Mouse (Mus musculus) megakaryocyte-erythroid progenitor cell, adult 5-6 weeks (primary cell): Measurements from ENCODE around the gene 2700049A03Rik. TPM values are rescaled to one million over a fixed set of nuclear protein-coding genes. Genes with fewer than 3 reads are reported as not detected.
A peak's percentile ranks its signal among the peaks of the same experiment; 100 is the strongest.

ENCODE experiments used
- ATAC-seq: replicated peaks from 2 replicates; pipeline ENCODE4 v1.8.0; 2016; ENCODE audit warnings: mild to moderate bottlenecking, inconsistent platforms; ENCODE audit not compliant: severe bottlenecking, poor library complexity, low FRiP score, low TSS enrichment
- total RNA-seq, 2 experiments: library from RNA; stranded (forward) in 1 of 2; stranded (reverse) in 1 of 2; fragments of 200-1000, 215-1000 nt in 1 of 2; fragments of >200 nt in 1 of 2; fragmentation: Nextera tagmentation in 1 of 2; gene quantifications; 2 replicates each; pipeline ENCODE4 v1.2.3; 2014 to 2017

The 2700049A03Rik gene
- total RNA-seq, 2 experiments from 2014 or later, result 12.2 to 23.2 TPM

DNA sequence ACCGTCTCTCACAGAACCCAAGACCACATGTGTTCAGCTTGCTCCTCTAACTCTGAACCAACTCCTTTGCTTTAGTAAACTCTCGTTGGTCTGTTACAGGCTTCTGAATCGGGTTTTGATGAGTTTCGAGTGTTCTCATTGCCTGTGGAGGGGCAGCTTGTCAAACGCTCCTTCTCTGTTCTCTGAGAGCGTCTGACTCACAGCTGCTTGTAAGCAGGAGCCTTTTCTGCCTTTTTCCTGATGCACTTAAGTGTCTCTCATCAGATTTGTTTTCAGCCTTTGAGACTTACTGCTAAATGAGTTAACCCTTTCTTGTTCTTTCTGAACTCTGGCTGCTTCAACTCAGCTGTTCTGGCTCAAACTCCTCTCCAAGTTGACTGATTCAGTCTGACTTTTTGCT is 21.3 kb downstream of the 2700049A03Rik start:
- ATAC-seq, result no peak

DNA sequence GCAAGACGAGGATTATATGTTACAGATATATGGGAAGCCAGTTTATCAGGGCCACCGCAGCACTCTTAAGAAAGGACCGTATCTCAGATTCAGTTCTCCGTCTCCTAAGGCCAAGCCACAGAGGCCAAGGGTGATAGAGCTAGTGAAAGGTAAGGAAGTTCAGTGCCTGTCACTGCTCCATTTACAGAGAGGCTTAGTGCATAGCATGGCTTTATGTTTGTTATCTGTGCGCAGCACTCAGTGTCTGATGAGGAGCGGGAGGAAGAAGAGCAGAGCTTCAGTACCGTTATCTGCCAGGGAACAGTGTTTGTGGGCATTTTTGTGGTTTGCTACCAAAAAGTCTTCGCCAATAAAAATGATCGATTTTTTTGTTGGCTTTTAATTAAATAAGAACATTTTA is 27.8 kb downstream of the 2700049A03Rik start:
- peak; percentile 100 for ATAC-seq

DNA sequence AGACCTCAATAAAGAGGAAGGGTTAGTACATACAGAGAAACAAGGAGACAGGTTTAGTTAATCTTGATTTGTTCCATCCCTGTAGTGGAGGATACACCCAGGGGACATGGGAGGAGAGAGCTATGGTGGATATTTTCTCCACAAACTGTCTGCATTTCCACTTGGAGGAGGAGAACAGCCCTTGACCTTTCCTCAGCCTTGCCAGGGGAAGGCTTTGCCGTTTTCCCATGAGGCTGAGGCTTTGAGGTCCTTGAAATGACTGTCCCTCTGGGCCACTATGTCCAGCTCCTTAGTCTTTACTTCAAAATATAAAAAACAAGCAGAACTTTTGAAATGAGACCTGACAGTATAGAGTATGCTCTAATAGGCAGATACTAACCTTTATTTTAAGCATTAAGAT is 33.3 kb downstream of the 2700049A03Rik start:
- no peak for ATAC-seq

DNA sequence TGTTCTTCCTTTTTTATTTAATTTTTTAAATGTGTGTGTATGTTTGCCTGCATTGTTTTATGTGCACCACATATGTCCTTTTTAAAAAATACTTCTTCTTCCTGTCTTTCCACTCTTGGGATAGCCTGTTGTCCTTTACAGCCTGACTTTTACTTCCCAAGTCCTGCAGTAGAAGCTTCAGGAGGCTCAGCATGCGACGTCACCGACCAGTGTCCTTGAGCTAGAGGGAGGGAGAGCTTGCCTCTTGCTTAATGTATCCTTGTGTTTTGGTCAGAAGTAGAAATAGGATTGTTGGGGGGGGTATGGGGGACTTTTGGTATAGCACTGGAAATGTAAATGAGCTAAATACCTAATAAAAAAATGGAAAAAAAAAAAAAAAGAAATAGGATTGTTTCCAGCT is 47.1 kb downstream of the 2700049A03Rik start:
- no peak for ATAC-seq

DNA sequence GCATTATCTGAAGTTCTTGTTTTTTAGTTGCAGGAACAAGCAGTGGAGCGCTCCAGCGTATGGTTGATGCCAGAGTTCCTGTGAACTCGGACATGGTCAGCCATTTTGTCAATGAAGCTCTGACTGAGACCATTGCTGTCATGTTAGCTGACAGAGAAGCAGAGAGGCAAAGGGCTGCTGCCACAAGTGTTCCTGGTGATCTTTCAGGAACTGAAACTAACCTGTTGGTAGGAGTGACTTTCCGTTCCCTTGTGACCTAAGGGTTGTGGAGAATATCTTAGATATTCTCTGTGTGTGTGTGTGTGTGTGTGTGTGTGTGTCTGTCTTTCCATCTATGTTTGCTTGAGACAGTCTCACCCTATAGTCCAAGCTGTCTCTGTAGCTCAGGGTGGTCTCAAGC is 47.7 kb downstream of the 2700049A03Rik start:
- no peak for ATAC-seq

DNA sequence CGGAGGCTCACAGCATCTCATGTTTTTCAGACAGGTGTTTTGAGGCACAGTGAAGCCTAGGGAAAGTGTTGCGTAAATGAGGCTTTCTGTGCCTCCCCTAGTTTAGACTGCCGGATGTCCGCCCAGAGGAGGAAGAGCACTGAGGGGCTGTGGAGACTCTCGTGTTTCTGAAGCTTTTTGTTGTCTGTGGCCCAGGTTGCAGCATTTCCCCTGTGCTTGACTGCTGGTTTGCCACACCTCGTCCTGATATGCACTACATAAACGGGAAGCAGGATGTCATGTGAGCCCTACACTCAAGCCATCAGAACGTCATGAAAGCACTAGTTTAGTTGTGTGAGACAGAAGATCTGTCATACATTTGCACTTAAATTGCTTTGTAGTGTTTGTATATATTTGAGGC is 56.1 kb downstream of the 2700049A03Rik start:
- ATAC-seq, result no peak

DNA sequence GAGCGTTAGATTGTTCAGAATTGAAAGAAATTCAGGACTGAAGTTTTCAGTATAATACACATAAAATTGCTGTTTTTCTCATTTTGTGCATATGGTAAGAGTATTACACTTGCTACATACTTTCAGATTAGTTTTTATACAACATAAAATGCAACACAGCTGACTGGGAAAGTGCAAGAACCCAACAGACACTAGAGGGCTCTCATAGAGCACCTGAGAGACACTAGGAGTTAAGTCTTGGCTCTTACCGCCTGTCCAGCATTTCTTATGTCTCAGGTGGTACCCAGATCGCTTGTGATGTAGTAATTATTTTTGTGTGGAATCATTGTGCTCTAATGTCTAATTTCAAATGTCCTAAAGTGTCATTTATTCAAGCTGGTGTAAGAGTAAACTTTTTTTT is 61.0 kb downstream of the 2700049A03Rik start:
- no peak for ATAC-seq

DNA sequence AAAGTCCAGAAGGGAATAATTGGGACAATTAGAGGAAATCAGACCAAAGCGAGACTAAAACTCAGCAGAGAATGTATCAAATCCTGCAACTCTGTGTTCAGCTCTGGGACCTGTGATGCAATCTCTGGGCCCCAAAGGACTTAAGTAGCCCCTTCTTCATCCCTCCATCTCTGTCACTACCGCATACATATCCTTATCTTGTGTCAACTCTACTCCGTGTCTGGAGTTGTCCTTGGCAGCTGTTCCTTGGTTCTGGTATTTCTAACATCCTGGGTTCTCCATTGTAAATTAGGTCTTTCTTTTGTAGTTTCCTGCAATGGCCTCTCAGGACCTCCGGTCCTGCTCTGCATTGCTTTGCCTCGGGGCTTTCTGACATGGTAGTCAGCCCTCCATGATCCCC is 65.1 kb downstream of the 2700049A03Rik start:
- no peak for ATAC-seq

DNA sequence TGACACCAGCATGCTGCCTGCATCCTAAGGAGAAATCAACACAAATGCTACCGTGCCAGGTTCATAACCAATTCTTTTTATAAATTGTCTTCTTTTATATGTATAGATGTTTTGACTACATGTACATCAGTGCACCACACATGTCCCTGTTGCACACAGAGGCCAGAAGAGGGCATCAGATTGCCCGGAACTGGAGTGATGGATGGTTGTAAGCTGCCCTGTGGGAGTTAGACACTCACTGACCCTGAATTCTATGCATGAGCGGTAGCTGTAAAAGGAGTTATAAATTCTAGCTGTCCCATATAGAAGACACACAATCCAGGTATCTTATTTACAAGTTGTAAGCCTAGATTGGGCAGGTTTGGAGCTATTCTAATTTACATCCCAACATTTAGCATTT is 67.7 kb downstream of the 2700049A03Rik start:
- no peak for ATAC-seq

DNA sequence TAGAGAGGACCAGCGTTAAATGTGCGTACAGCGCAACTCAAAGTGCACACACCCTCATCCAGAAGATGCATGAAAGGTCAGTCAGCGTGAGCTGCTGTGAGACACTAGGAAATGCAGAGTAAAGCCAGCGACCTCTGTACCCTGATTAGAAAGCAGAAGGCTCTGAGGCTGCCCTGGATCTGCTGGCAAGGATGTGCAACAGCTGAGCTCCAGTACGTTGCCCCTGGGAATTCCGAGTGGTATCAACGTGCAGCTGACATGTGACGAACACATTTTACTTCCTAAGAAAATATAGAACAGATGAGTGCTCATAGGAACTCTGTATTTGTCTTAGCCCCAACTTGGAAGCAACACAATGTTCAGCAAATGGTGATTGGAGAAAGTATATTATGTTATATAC is 80.5 kb downstream of the 2700049A03Rik start:
- ATAC-seq, result no peak

DNA sequence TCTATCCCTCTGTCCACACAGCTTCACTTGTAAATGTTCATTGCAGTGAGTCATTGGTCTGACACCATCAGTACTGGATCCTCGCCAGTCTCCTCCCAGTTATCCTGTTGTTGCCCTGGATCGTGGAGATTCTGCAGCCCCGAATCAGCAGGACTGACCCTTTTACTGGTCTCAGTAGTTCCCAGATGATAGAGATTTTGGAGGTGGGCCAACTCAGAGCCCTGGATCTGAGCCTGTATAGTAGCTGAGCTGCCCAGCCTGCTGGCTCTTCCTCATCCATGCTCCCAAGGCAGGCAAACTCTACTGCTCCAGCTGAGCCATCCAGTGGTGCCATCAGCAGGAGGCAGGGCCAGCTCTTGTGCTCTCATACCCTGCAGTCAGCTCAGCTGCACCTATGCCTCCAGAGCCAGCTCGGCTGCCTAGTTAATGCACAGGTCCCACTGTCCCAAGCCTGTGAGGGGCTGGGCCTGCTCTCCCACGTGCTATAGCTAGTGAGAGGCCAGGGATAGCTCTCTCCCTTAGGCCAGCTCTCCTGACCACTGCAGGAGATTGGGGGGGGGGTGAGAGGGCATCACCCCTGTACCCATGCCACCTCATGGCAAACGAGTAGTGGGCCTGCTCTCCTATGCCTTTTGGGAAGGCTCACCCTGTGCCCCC is 81.3 kb downstream of the 2700049A03Rik start:
- ATAC-seq, result no peak

DNA sequence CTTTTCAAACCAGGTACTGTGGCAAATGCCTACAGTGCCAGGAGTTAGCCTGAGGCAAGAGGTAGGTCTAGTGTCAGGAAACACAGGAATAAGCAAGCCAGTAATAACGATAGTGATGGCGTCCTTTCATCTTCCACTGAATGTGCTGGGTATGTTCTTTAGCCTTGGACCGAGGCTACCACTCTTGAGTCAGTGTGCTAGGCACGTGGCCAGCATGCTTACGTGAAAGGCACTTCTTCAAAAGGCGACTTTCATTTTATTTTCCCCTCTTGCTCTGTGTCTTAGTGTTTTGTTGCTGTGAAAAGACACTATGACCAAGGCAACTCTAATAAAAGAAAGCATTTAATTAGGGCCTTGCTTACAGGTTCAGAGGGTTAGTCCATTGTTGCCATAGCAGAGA is 86.1 kb downstream of the 2700049A03Rik start:
- no peak for ATAC-seq

DNA sequence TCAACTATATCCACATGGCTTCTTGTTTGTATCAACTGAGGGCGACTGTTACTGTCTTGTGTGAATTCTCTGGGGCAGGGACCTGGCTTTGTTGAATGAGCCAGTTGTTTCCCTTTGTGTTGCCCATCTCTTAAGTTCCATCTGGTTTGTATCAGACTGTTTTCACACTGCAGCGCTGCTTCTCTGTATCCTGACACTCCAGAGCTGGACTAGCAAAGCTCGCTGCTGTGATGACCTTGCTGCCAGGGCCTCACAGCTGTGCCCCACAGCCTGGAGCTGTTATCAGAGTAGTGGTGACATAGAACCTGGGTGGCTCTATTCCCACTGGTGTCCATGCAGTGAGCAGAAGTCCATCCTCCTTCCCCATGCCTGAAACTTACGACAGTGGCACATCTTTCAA is 91.1 kb downstream of the 2700049A03Rik start:
- peak; percentile 62 for ATAC-seq

DNA sequence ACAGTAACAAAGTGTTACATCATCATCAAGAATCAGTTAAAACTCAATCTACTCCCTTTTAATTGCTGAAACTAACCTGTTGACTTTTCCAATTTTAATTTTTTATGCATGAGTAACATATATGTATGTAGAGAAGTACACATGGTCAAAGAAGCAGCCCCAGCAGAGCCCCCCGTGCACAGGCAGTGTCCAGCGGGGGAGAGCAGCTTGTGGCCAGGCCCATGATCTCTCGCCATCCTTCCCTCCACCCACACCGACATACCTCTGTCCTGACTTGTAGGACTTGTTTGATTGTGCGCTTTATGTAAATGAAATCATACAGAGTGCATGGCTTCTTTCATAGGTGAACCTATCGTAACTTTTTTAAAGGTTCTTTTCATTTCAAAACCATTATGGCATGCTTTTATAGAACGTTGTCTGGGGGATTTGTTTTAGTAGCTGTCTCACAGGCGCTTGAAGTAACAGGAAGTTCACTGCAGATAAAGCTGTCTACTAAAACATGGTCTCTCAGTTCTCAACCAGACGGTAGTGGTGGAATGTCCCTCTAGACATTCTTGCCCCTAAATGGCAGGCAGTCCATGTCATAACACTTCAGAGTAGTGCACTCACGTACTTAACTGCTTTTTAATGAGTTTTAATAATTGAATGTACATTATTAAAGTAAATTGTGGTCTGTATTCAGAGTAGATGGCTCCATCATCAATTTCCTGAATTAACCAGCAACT is 92.4 kb downstream of the 2700049A03Rik start:
- ATAC-seq, result no peak

DNA sequence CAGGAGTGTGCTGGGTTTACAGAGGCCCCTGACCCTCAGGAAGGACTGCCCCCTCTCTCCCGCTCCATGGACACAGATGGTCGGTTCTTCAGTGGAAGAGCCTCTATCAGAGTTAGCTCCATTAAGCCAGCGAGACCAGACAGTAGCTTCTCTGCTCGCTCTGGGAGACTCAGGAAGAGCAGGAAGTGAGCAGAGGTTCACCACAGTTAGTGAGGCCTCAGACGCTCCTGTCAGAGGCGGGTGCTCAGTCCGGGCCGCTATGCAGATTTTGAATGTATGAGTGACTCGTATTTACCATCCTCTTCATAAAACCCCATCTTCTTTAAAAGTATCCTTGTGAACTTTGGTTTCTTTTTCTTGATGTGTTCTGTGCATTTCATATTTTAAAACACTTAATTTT is 94.9 kb downstream of the 2700049A03Rik start:
- no peak for ATAC-seq

DNA sequence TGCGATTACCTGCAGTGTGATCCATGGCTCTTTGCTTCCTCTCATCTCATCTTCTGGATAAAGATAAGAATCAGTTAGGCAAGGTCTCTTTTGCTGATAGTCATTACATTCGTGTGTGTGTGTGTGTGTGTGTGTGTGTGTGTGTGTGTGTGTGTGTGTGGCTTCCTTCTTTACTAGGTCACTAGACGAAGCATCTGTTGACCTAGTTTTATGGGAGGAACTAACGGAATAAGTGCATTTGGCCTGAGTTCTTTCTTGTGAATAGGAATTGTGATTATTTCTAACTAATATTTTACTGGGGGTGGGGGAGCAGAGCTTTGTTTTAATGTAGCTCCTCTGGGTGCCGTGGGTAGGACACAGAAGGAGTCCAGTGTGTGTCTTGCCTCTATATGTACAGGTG is 96.8 kb downstream of the 2700049A03Rik start:
- ATAC-seq, result no peak

DNA sequence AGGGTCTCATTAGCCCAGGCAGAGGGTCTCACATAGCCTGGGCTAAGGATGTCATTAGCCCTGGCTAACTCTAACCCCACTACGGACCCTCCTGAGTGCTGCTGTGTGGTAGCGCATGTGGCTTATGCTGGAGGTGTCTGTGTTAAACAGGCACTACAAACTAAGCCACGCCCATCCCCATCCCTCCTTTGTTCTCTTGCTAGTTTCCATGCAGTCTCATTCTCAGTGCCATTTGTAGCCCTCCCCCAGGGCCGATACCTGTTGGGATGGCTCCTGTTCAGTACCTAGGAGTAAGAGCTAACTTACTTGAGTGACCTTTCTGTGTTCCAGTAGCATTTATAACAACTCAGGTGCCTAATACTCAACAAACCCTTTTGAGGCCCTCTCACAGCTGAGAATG is 100.4 kb downstream of the 2700049A03Rik start:
- ATAC-seq, result no peak

DNA sequence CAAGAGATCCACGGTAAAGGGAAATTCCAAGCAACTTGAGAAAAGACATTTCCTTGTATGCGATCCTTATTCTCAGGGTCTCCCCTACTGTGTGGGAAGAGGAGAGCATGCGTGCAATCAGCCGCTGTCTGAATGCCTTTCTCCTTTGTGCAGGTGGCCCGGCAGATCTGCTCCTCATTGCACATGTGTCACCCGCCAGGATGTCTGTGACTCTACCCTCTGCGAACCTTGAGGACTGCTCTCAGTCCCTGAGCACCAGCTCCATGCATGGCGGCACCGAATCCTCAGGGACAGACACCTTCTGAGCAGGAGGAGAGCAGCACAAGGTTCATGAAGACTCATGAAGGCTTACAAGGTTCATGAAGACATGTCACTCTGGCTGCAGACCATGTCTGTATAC is 106.1 kb downstream of the 2700049A03Rik start:
- ATAC-seq, result no peak

DNA sequence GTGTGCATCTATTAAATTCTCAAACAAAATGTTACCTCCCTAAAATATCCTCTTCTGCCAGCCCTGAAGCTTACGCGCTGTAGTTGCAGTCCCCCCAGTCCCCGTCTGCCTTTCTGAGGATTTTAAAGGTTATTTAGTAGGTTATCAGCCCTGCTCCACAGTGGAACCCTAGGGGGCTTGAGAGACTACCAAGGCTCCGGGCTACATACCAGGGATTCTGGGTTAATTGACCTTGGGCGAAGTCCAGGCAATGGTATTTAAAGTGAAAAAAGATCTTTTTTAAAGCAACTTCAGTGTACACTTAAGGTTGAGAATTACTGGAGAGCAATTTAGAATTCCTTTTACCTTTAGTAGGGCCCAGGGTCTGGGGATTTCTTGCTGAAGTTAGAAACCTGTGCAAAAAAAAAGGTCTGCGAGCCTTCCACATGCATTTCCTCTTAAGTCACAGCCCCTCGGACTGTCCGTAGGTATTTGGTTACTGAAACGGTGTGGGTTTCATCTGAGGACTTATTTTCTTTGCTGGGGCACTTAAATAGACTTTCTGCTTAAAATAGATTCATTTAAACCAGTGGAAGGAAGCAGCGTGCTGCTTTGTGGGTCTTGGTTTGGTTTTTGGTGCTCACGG is 108.2 kb downstream of the 2700049A03Rik start:
- no peak for ATAC-seq

DNA sequence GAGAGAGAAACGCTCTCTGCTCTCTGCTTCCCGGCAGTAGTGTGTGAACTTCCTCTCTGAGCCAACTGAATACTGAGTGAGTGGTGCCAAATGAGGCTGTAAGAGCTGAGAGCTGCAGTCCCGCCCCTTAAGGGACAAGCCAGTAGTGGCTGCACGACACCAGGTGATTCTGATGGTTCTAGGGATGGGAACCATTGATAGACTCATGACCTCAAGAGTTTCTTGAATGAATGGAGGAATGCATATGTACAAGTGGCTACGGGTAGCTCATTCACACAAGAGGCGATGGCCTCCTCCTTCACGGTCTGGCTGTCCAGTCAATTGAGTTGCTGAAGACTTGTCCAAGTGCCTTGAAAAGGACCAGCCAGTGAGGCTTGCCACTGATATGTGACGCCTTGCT is 110.5 kb downstream of the 2700049A03Rik start:
- no peak for ATAC-seq

DNA sequence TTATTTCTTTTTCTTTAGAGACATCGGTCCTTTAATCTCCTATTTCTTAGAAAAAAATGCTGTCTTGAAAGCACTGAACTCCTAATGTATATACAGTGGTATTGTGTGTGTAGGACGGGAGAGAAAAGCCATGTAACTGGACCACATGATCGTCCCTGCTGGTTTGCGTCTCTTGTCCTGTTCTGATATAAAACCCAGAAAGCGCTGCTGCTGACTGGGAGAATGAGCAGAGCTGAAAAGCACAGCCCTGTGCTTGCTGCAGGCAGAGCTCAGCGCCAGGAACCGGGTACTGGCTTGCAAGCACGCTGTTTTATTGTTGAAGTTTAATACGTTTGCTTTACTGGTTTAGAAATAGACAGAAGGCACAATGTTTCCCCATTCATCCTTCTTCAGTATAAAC is 112.7 kb downstream of the 2700049A03Rik start:
- no peak for ATAC-seq
